Mouse (Mus musculus) mouse trophoblast stem cell (cell line): ENCODE data around the gene Fam57b.

ENCODE experiments used
- in situ Hi-C, 2 experiments: fragments of 300-500 bp; cut with MseI, MboI; formaldehyde crosslinking; loops; 2 replicates in 1 of 2; 3 replicates in 1 of 2; pipeline ENCODE4 v1.15.1; 2025

Fam57b gene

GRCm38 (mm10) chr7:126825403-126825802 lies 27.9 kb downstream of the Fam57b start:
- in situ Hi-C loops = loop anchor here (10.0 to 25.0 kb wide), 4 partner anchors 109 to 279 kb away; partner anchors contain the start of gene Sez6l2 (in 1 of the 2)

GRCm38 (mm10) chr7:126825952-126826351 lies 28.5 kb downstream of the Fam57b start:
- in situ Hi-C loops = loop anchor here (10.0 to 25.0 kb wide), 4 partner anchors 109 to 279 kb away; partner anchors contain the start of gene Sez6l2 (in 1 of the 2)

GRCm38 (mm10) chr7:126831539-126831938 lies 34.1 kb downstream of the Fam57b start, which contains the start of gene 4930451I11Rik:
TSS of gene 4930451I11Rik (minus strand) at chr7:126831639.
- in situ Hi-C loops = loop anchor here in 1 of 2 experiments (10.0 to 25.0 kb wide), 2 partner anchors 131 to 273 kb away; partner anchors contain the start of gene Sez6l2

GRCm38 (mm10) chr7:126832036-126832598 lies 34.6 kb downstream of the Fam57b start:
- in situ Hi-C loops = loop anchor here in 1 of 2 experiments (10.0 to 25.0 kb wide), 2 partner anchors 130 to 273 kb away; partner anchors contain the start of gene Sez6l2

- in situ Hi-C loops = loop anchor here in 1 of 2 experiments (10.0 to 25.0 kb wide), 2 partner anchors 129 to 272 kb away; partner anchors contain the start of gene Sez6l2
Observed at GRCm38 (mm10) chr7:126833294-126833693, 35.8 kb downstream of the Fam57b start.

- in situ Hi-C loops = loop anchor here in 1 of 2 experiments (25.0 kb wide), 1 partner anchor 119 kb away; the partner anchor contains the start of gene Sez6l2
Observed at GRCm38 (mm10) chr7:126843276-126843675, 45.8 kb downstream of the Fam57b start.

- in situ Hi-C loops = loop anchor here in 1 of 2 experiments (25.0 kb wide), 1 partner anchor 117 kb away; the partner anchor contains the start of gene Sez6l2
Observed at GRCm38 (mm10) chr7:126845516-126845915, 48.0 kb downstream of the Fam57b start.

- in situ Hi-C loops = loop anchor here in 1 of 2 experiments (25.0 kb wide), 1 partner anchor 115 kb away; the partner anchor contains the start of gene Sez6l2
Observed at GRCm38 (mm10) chr7:126847116-126847420, 49.6 kb downstream of the Fam57b start, which contains the start of gene Doc2a. TSS of gene Doc2a (plus strand) at chr7:126847416.

GRCm38 (mm10) chr7:126847421-126848398 lies 50.2 kb downstream of the Fam57b start:
- in situ Hi-C loops = loop anchor here in 1 of 2 experiments (25.0 kb wide), 1 partner anchor 115 kb away; the partner anchor contains the start of gene Sez6l2

- in situ Hi-C loops = loop anchor here in 1 of 2 experiments (25.0 kb wide), 1 partner anchor 114 kb away; the partner anchor contains the start of gene Sez6l2
Observed at GRCm38 (mm10) chr7:126848794-126849193, 51.3 kb downstream of the Fam57b start.

GRCm38 (mm10) chr7:126850161-126850560 lies 52.7 kb downstream of the Fam57b start:
- in situ Hi-C loops = no loop called here

GRCm38 (mm10) chr7:126851192-126851591 lies 53.7 kb downstream of the Fam57b start:
- in situ Hi-C loops = no loop called here

- in situ Hi-C loops = no loop called here
Observed at GRCm38 (mm10) chr7:126853454-126853853, 56.0 kb downstream of the Fam57b start.

GRCm38 (mm10) chr7:126855641-126856040 lies 58.2 kb downstream of the Fam57b start:
- in situ Hi-C loops = no loop called here

GRCm38 (mm10) chr7:126856741-126857420 lies 59.4 kb downstream of the Fam57b start:
- in situ Hi-C loops = no loop called here

- in situ Hi-C loops = no loop called here
Observed at GRCm38 (mm10) chr7:126860987-126861386, 63.5 kb downstream of the Fam57b start.

- in situ Hi-C loops = no loop called here
Observed at GRCm38 (mm10) chr7:126861429-126862130, 64.1 kb downstream of the Fam57b start, which contains the start of gene Hirip3. TSS of gene Hirip3 (plus strand) at chr7:126861972.

GRCm38 (mm10) chr7:126862147-126862784 lies 64.8 kb downstream of the Fam57b start, which contains the start of gene Ino80e:
TSS of gene Ino80e (minus strand) at chr7:126862377.
- in situ Hi-C loops = no loop called here

- in situ Hi-C loops = no loop called here
Observed at GRCm38 (mm10) chr7:126863791-126864190, 66.3 kb downstream of the Fam57b start.

- in situ Hi-C loops = no loop called here
Observed at GRCm38 (mm10) chr7:126867534-126867933, 70.1 kb downstream of the Fam57b start.
